Mouse (Mus musculus): ENCODE results near the gene Ilk. TPM values are rescaled to one million over a fixed set of nuclear protein-coding genes. Genes with fewer than 3 reads are reported as not detected.
"Not testable (repeated sequence)": the region's sequence is repeated elsewhere in the genome, so short reads cannot be mapped to it uniquely, and the experiment has no call there.

The Ilk gene
- polyA plus RNA-seq, 1 experiment from 2014 or later: 192 TPM

GRCm38 (mm10) chr7:105740089-105740795 lies 3.9 kb downstream of the Ilk start:
- Histone ChIP-seq H3K27me3 (ENCODE audit: control insufficient read depth, insufficient read depth, low read depth, low read length) (no peaks in the 10 kb centered on the region), H3K4me1 (ENCODE audit: control insufficient read depth, insufficient read depth, low read length) (peaks cover 41% of the 10 kb centered on the region), H3K27ac (ENCODE audit: low read length) (no peak overlapping the region), H3K4me2 (ENCODE audit: low read length) (no peak overlapping the region), H3K4me3 (ENCODE audit: low read depth, low read length) (no peak overlapping the region), H3K9ac (ENCODE audit: low read depth, low read length) (no peak overlapping the region), H3K9me3 (replicated peaks; ENCODE audit: control insufficient read depth, low read length, poor library complexity, severe bottlenecking) (no peaks in the 10 kb centered on the region), H3K36me3 (ENCODE audit: control insufficient read depth, insufficient read depth, low read length) (peaks cover 8% of the 10 kb centered on the region)
- no peak for ATAC-seq
- 80% methylated on average over 13 of the region's 13 CpGs for WGBS

GRCm38 (mm10) chr7:105740851-105741250 lies 4.5 kb downstream of the Ilk start:
- Histone ChIP-seq H3K36me3 (ENCODE audit: control insufficient read depth, insufficient read depth, low read length) (peaks cover 8% of the 10 kb centered on the region), H3K27ac (ENCODE audit: low read length) (no peak overlapping the region), H3K4me1 (ENCODE audit: control insufficient read depth, insufficient read depth, low read length) (peaks cover 36% of the 10 kb centered on the region), H3K9ac (ENCODE audit: low read depth, low read length) (no peak overlapping the region), H3K27me3 (ENCODE audit: control insufficient read depth, insufficient read depth, low read depth, low read length) (no peaks in the 10 kb centered on the region), H3K9me3 (replicated peaks; ENCODE audit: control insufficient read depth, low read length, poor library complexity, severe bottlenecking) (no peaks in the 10 kb centered on the region), H3K4me3 (ENCODE audit: low read depth, low read length) (no peak overlapping the region), H3K4me2 (ENCODE audit: low read length) (no peak overlapping the region)
- 88% methylated on average over 6 of the region's 6 CpGs for WGBS
- no peak for ATAC-seq

- 94% methylated on average over 9 of the region's 9 CpGs for WGBS
- Histone ChIP-seq H3K4me2 (ENCODE audit: low read length) (no peak overlapping the region), H3K9ac (ENCODE audit: low read depth, low read length) (no peak overlapping the region), H3K27me3 (ENCODE audit: control insufficient read depth, insufficient read depth, low read depth, low read length) (no peaks in the 10 kb centered on the region), H3K4me3 (ENCODE audit: low read depth, low read length) (no peak overlapping the region), H3K9me3 (replicated peaks; ENCODE audit: control insufficient read depth, low read length, poor library complexity, severe bottlenecking) (no peaks in the 10 kb centered on the region), H3K36me3 (ENCODE audit: control insufficient read depth, insufficient read depth, low read length) (peaks cover 8% of the 10 kb centered on the region), H3K27ac (ENCODE audit: low read length) (no peak overlapping the region), H3K4me1 (ENCODE audit: control insufficient read depth, insufficient read depth, low read length) (peaks cover 36% of the 10 kb centered on the region)
- ATAC-seq: no peak
Measured at GRCm38 (mm10) chr7:105741978-105742377, 5.6 kb downstream of the Ilk start.

- ATAC-seq; H3K9ac ChIP-seq (ENCODE audit: low read depth, low read length); H3K9me3 ChIP-seq (replicated peaks; ENCODE audit: control insufficient read depth, low read length, poor library complexity, severe bottlenecking); H3K4me3 ChIP-seq (ENCODE audit: low read depth, low read length); H3K36me3 ChIP-seq (ENCODE audit: control insufficient read depth, insufficient read depth, low read length); H3K27ac ChIP-seq (ENCODE audit: low read length); H3K27me3 ChIP-seq (ENCODE audit: control insufficient read depth, insufficient read depth, low read depth, low read length); H3K4me2 ChIP-seq (ENCODE audit: low read length): not testable (repeated sequence)
- peaks cover 30% of the 10 kb centered on the region for H3K4me1 ChIP-seq (ENCODE audit: control insufficient read depth, insufficient read depth, low read length)
- WGBS: 85% methylated on average over 7 of the region's 7 CpGs
Measured at GRCm38 (mm10) chr7:105742539-105743215, 6.3 kb downstream of the Ilk start.

GRCm38 (mm10) chr7:105743246-105743925 lies 7.0 kb downstream of the Ilk start:
- H3K9me3 ChIP-seq (replicated peaks; ENCODE audit: control insufficient read depth, low read length, poor library complexity, severe bottlenecking); H3K27me3 ChIP-seq (ENCODE audit: control insufficient read depth, insufficient read depth, low read depth, low read length); H3K27ac ChIP-seq (ENCODE audit: low read length); H3K36me3 ChIP-seq (ENCODE audit: control insufficient read depth, insufficient read depth, low read length): not testable (repeated sequence)
- 38% methylated on average over 20 of the region's 20 CpGs for WGBS
- peak overlapping the region; percentile 88 for H3K4me2 ChIP-seq (ENCODE audit: low read length)
- 0 out of 2 replicates have a peak, but pooled peaks have one; percentile 1 for ATAC-seq
- peaks cover 24% of the 10 kb centered on the region for H3K4me1 ChIP-seq (ENCODE audit: control insufficient read depth, insufficient read depth, low read length)
- H3K9ac ChIP-seq (ENCODE audit: low read depth, low read length): peak overlapping the region; percentile 95
- peak overlapping the region; percentile 93 for H3K4me3 ChIP-seq (ENCODE audit: low read depth, low read length)

- WGBS: under 1% methylated on average over 63 of the region's 67 CpGs
Measured at GRCm38 (mm10) chr7:105743926-105744590, 7.7 kb downstream of the Ilk start, which contains the start of gene Taf10. Gene Taf10 (minus strand): TSS chr7:105744361.

GRCm38 (mm10) chr7:105747776-105748175 lies 11.4 kb downstream of the Ilk start:
- 85% methylated on average over 2 of the region's 2 CpGs for WGBS
- no peak overlapping the region for H3K9ac ChIP-seq (ENCODE audit: low read depth, low read length)
- no peak overlapping the region for H3K4me3 ChIP-seq (ENCODE audit: low read depth, low read length)
- no peaks in the 10 kb centered on the region for H3K9me3 ChIP-seq (replicated peaks; ENCODE audit: control insufficient read depth, low read length, poor library complexity, severe bottlenecking)
- ATAC-seq: no peak
- peaks cover 2% of the 10 kb centered on the region for H3K36me3 ChIP-seq (ENCODE audit: control insufficient read depth, insufficient read depth, low read length)
- H3K27me3 ChIP-seq (ENCODE audit: control insufficient read depth, insufficient read depth, low read depth, low read length): no peaks in the 10 kb centered on the region
- peaks cover 23% of the 10 kb centered on the region for H3K4me1 ChIP-seq (ENCODE audit: control insufficient read depth, insufficient read depth, low read length)
- no peak overlapping the region for H3K4me2 ChIP-seq (ENCODE audit: low read length)
- H3K27ac ChIP-seq (ENCODE audit: low read length): no peak overlapping the region

More at GRCm38 (mm10) chr7:105743926-105744590, 7.7 kb downstream of the Ilk start, which contains the start of gene Taf10:
- Histone ChIP-seq H3K9me3 (replicated peaks; ENCODE audit: control insufficient read depth, low read length, poor library complexity, severe bottlenecking) (no peaks in the 10 kb centered on the region), H3K27me3 (ENCODE audit: control insufficient read depth, insufficient read depth, low read depth, low read length) (no peaks in the 10 kb centered on the region), H3K4me1 (ENCODE audit: control insufficient read depth, insufficient read depth, low read length) (peaks cover 18% of the 10 kb centered on the region), H3K9ac (ENCODE audit: low read depth, low read length) (peak within 1 kb of the TSS; percentile 95), H3K4me3 (ENCODE audit: low read depth, low read length) (peak within 1 kb of the TSS; percentile 93), H3K4me2 (ENCODE audit: low read length) (peak within 1 kb of the TSS; percentile 88), H3K27ac (ENCODE audit: low read length) (peak within 1 kb of the TSS; percentile 79), H3K36me3 (ENCODE audit: control insufficient read depth, insufficient read depth, low read length) (peaks cover 8% of the 10 kb centered on the region)
- ATAC-seq: peak; percentile 97

GRCm38 (mm10) chr7:105751491-105752433 lies 15.4 kb downstream of the Ilk start, which contains the start of gene Tpp1:
Gene Tpp1 (minus strand): TSS chr7:105752235.
- peaks cover 41% of the 10 kb centered on the region for H3K36me3 ChIP-seq (ENCODE audit: control insufficient read depth, insufficient read depth, low read length)

More at GRCm38 (mm10) chr7:105751491-105752433, 15.4 kb downstream of the Ilk start, which contains the start of gene Tpp1:
- no peaks in the 10 kb centered on the region for H3K27me3 ChIP-seq (ENCODE audit: control insufficient read depth, insufficient read depth, low read depth, low read length)
- H3K9me3 ChIP-seq (replicated peaks; ENCODE audit: control insufficient read depth, low read length, poor library complexity, severe bottlenecking): no peaks in the 10 kb centered on the region
- peaks cover 9% of the 10 kb centered on the region for H3K4me1 ChIP-seq (ENCODE audit: control insufficient read depth, insufficient read depth, low read length)
- peak within 1 kb of the TSS; percentile 50 for H3K4me2 ChIP-seq (ENCODE audit: low read length)
- peak within 1 kb of the TSS; percentile 78 for H3K27ac ChIP-seq (ENCODE audit: low read length)
- peak; percentile 85 for ATAC-seq
- WGBS: 18% methylated on average over 20 of the region's 20 CpGs
- H3K9ac ChIP-seq (ENCODE audit: low read depth, low read length): peak within 1 kb of the TSS; percentile 66
- H3K4me3 ChIP-seq (ENCODE audit: low read depth, low read length): peak within 1 kb of the TSS; percentile 46

Data from midbrain, embryonic 16.5 days (tissue).